Mouse (Mus musculus): ENCODE measurements around the gene Tfcp2.

The Tfcp2 gene

DNA sequence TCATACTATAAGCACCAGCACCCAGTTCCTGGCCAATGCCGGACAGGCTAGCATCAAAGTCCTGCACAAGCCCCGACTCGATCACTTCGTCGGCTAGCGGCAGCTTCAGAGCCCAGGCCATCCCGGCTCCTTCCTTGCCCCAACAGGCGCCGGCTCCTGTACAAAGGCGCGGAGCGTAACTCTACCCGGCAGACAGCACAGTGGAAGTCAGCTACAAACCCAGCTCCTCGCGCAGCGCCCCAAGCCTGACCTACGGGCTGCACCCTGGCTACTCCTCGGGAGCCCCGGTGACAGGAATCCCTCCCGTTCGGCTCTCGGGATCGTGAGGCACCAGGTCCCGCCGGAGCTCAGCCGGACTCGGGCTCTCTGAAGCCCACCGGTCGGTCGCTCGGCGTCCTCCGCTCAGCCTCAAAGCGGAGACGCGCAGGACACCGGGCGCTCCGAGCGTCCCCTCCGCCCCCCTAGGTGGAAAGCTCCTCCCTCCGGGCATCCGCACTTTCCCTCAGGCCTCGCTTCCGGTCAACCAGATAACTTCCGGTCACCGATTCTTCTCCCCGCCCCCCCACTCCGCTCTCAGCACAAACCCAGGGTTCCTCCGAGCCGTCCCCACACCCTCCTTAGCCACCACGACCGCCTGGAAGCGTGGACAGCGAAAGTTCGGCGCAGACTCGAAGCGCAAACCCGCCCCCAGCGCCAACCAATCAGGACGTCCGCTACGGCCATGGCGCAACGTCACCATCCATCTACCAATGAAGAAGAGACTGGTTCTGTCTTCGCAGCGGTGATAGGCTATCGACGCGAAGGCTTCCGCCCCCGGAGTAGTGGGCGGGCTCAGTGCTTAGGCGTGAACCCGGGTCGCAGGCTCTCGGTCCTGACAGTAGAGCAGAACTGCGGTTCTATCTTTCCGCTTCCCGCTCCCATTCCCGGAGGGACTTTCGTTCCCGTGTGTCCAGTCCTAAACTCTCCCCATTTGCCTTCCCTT lies at the start of gene Tfcp2:
TSS of gene Tfcp2 (minus strand) at position 683 of the 982 bp plus-strand sequence.
- DNase-seq (ENCODE audit: low read depth, low spot score) = peak; percentile 96

DNA sequence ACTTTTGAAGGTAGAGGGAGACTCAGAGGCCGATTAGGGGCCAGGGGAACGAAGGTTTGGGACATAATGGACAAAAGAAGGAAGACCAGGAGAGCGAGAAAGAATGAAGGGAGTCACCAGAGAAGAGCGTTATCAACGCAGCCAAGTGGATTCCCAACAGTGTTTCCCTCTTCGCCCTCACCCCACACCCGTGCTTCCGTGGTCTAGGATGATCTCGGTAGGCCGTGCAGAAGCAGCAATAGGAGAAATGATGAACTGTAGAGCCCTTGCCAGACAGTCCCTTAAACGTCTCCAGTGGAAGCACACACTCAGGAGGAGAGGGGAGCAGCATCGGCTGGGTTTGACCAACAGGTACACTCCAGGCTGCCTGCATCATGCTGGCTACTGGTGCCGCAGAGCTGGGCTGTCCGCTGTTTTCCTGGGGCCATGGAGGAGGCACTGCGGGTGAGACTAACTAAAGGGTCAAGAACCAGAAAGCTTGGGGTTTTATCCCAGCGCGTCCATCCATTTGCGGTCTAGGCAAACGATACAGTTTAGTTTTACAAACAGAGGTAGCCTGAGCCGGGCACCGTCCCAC lies 49.0 kb upstream of the Tfcp2 start:
- no peak for DNase-seq (ENCODE audit: low read depth, low spot score)

DNA sequence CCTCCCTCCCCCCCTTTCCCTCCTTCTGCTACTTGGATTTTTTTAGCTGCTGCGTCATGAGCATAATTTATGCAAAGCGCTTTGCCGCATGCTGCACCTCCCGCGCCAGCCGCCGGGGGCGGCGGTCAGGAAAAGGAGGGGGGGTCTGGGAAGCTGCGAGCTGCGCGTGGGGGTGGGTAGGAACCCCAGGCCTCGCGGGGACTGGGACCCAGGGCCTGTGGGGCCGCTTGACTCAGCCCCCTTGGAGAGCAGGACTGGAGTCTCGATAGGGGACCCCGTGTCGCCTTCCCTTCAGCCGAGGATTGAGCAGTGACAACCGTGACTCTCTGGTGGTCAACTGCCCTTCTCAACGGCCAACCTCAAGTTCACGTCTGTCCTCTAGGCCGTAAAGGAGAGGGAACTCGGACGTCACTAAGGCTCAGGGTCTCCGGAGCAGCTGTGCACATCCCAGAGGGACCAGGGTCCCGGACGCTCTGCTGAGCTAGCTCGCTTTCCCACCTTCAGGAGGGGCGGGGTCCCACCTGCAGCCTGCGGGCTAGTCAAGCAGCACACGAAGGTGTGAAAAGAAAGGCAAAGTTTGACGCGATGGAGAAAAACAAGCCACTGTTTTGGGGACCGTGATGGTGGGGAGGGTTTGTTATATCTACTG lies 48.4 kb upstream of the Tfcp2 start:
- peak; percentile 91 for DNase-seq (ENCODE audit: low read depth, low spot score)

DNA sequence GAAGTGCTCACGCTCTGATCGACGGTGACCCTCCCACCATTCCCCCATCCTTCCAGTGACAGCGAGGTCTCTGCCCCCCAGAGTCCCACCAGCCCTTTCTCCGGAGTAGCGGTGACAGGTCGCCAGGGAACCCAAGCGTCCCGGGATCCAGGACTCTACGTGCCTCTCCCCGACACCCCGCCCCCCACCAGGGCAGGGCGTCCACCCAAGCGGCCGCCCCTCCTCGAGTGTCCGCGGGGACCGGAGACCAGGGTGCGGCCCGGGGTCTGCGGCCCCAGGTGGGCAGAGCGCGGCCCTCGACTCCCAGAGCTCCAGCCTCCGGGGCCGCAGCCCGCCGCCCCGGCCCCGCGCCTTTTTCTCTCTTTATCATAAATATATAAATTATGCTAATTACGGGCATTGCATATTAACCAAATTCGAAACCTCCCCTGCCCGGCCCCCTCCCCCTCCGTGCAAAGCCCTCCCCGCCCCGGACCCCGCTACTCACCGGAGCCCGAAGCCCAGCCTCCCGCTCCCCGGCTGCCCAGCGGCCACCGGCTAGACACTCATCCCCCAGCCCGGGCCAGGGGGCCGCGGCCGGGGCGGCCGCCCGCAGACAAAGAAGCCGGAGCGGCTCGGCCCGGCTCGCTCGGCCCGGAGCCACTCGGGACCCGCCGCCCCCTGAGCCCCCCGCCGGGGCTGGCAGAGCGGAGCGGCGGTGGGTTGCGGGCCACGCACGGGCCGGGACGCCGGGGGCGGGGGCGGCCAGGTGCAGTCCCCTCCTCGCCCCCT lies 47.7 kb upstream of the Tfcp2 start, which contains the start of gene Pou6f1:
TSS of gene Pou6f1 (minus strand) at position 709 of the 771 bp plus-strand sequence.
- DNase-seq (ENCODE audit: low read depth, low spot score) = peak; percentile 46

DNA sequence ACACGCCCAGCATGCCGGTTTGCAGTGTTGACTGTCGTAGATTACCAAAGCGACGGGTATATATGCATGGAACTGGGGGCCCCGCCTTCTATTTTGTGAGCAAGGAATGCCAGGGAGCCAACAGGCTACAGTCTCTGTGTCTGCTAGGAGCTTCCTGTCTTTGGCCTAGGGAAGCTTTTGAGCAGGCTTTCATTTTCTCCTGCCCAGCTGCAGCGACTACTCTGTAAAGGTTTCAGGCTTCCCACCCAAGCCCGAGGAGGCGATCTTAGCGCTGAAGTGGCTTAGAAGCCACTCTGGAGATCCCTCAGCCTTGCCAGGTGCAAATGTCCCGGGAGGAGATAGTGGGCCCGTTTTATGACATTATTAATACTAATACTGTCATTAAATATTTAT lies 47.1 kb upstream of the Tfcp2 start:
- no peak for DNase-seq (ENCODE audit: low read depth, low spot score)

DNA sequence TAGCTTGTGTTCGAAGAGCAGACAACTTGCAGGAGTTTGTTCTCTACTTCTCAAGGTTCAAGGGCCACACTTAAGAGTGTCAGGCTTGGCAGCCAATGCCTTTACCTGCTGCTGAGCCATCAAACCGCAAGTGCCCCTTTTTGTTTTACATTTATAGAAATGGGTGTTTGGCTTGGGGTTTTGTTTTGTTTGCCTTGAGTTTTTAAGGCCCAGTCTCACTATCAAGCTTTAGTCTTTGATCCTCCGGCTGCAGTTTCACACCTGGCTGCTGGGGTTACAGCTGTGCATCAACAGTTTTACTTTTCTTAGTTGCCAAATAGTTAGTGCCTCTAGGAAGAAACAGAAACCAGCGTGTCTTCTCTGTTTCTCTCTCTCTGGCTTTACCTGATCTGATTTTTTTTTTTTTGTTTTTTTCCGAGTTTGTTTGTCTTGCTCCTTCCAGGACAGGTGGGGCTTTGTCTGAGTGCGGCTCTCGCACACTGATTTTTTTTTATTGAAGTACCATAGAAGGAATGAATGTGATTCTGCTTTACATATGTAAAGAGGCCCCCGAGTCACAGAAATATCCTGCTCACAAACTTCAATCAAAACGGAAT lies 46.6 kb upstream of the Tfcp2 start:
- peak; percentile 83 for DNase-seq (ENCODE audit: low read depth, low spot score)

DNA sequence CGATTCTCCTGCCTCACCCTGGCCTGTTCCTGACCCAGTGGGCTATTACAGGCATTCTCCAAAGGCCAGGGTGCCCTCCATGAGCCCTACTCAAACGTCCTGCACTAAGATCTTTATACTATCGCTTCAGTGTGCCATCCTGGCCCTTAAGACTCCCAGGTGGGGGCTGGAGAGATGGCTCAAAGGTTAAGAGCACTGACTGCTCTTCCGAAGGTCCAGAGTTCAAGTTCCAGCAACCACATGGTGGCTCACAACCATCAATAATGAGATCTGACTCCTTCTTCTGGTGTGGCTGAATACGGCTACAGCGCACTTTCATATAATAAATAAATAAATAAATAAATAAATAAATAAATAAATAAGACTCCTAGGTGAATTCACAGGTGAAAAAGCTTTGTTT lies 41.0 kb upstream of the Tfcp2 start:
- no peak for DNase-seq (ENCODE audit: low read depth, low spot score)

DNA sequence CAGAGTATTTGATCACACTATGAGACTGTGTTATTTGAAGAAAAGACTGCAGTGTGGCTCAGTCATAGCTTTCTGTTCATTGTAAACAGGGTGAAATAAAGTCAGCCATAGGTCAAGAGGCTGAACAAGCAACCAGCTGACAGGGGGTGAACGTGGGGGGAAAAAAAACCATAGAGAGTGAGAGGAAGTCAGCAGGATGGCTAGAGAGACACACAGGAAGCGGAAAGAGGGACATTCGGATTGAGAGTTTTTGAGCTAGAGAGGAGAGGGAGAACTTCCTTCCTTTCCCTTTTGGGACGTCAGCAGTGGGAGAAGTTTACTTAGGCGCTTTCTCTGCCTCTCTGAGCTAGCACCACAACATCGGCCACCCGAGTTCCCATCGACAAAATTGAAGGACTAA lies 38.6 kb upstream of the Tfcp2 start:
- DNase-seq (ENCODE audit: low read depth, low spot score) = no peak

DNA sequence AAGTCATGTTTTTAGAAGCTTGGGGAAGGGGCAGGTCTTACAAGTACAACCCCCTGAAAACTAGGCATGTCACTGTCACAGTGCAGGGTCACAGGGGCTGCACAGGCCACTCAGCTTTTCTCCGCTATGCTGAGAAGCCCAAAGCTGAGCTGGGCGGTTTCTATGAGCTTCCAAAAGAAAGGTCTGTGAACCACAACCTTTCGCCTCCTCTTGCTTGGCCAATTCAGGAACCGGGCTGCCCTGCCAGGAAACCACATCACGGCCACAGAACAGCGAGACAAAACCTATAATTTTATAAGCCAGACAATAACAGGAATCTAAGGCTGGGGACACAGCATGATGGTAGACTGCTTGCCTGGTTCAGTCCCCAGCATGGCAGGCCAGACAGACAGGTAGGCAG lies 36.5 kb upstream of the Tfcp2 start:
- no peak for DNase-seq (ENCODE audit: low read depth, low spot score)

DNA sequence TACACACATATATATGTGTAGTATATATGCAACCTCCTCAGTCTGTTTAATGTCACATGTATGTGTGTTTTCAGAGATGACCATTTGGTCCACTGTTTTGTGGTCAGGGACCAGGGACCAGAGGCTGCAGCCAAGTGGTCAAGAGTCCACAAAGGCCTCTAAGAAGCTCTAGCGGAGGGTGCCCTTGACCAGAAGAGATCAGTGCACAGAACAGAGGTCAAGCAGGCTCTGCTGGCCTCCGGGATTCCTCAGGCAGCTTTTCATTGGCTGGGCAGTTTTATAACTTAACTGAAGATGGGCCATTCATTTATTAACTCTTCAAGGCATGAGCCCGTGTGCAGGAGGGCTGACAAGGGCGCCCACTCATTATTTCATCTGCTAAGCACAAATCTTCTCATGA lies 35.4 kb upstream of the Tfcp2 start:
- no peak for DNase-seq (ENCODE audit: low read depth, low spot score)

DNA sequence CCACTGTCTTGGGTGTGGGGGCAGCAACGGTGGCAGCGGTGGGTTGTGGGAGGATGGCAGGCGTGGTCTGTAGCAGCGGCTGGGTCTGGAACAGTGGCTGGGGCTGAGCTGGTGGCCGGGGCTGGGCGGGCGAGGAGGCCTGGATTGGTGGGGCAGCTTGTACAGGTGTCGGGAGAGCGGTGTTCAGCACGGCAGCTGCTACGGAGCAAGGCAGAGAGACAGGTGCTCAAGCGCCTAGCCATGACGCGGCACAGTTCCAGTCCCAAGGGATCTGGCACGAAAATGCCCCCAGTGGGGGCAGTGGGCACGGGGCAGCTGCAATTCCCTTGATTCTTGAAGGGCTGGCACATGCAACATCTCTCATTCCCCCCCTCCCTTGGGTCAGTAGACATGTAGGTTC lies 34.1 kb upstream of the Tfcp2 start:
- no peak for DNase-seq (ENCODE audit: low read depth, low spot score)

DNA sequence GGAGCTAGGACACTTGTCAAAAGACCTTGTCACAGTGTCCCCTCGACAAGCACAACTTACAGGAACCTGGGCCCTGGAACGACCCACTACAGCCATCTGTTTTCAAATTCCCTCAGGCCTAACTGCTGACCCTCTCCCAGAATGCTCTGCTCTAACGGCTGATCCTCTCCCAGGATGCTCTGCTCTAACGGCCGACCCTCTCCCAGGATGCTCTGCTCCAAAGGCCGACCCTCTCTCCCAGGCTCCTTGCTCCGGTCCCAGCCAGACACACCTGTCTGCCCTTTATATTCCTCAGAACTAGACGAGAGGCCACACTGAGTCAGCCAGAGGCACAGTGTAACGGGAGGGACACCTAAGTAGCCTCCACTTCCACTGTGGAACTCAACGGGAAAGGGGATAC lies 28.3 kb upstream of the Tfcp2 start:
- no peak for DNase-seq (ENCODE audit: low read depth, low spot score)

DNA sequence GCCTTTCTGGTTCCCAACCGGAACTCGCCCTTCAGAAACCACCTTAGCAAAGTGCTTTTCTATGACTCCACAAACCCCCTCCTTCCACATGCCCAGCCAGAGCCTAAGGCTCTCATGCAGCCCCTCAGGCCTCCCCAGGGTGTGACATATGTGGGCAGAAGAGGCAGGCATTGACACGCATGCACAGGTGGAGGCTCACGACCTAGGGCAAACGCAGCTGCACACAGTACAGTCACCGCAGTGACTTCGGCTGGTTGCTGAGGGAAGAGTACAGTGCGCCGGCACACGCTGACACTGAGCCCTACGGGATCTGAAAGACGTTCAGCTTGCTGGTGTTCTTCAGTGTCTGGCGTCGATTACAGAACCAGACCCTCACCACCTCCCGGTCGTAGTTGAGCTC lies 26.2 kb upstream of the Tfcp2 start:
- DNase-seq (ENCODE audit: low read depth, low spot score) = no peak

DNA sequence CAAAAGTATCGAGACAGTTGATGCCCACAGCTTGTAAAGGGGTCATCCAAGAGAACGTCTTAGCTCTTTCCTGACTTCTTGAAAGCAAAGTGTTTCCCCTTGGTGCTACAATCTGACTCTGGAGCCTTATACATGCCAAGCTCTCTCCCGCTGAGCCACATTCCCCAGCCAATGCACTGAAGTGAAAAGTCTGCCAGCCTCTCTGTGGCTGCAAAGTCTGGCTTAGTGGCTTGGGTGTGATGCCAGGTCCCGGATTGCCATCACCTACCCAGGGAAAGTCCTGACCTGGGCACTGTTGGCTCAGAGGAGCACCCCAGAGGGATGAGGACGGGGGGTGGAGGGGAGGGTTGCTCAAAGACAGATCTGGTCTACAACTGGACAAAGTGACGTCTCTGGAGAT lies 25.0 kb upstream of the Tfcp2 start:
- DNase-seq (ENCODE audit: low read depth, low spot score) = no peak

DNA sequence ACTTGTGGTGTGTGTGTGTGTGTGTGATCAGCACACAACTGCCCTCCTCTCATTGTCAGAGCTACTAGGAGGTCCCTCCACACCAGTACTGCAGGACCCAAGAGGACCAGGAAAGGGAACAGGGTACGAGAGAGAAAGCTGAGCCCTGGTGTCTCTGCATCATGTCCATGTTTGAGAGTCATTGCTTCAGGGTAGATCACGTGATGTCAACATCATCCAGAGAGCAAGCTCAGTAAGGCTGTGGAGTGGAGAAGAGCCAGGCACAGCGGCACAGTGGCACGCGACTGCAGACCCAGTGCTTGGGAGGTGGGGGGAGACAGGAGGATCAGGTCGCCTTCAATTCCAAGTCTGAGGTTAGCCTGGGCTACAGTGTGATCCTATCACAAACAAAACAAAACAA lies 24.6 kb upstream of the Tfcp2 start:
- no peak for DNase-seq (ENCODE audit: low read depth, low spot score)

DNA sequence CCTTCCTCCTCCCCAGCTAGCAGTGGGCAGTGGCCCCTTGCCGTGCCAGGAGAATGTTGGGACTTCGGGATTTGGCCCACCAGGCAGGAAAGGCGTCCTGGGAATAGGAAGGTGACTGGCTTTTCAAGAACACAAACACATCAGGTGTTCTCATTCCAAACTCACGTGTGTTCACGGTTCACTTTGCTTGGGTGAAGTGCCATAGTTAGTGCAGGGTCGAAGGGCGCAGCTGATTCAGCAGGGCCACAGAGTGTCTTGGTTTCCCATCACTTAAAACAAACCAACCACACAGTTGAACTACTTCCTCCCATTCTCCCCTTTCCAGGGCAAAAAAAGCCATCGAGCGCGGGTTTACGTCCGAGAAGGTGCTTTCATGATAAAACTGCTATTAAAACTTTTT lies 23.6 kb upstream of the Tfcp2 start:
- DNase-seq (ENCODE audit: low read depth, low spot score) = no peak

DNA sequence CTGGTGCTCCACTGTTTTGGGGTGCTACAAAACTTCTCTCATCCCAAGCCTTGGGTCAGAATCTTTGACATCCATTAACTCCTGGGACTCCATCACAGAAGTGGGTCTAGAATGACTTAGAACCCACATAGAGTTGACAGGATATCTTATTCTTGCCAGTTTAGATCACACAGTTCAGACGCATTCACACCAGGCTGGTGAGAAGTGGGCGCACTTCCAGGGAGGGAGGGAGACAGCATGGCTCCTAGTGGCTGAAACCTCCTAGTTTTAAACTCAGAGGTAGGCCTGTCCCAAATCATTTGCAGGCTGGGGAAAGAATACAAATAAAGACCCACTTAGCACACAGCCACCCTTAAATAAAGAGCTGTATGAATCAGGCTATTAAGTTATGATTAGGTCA lies 22.6 kb upstream of the Tfcp2 start:
- DNase-seq (ENCODE audit: low read depth, low spot score) = no peak

DNA sequence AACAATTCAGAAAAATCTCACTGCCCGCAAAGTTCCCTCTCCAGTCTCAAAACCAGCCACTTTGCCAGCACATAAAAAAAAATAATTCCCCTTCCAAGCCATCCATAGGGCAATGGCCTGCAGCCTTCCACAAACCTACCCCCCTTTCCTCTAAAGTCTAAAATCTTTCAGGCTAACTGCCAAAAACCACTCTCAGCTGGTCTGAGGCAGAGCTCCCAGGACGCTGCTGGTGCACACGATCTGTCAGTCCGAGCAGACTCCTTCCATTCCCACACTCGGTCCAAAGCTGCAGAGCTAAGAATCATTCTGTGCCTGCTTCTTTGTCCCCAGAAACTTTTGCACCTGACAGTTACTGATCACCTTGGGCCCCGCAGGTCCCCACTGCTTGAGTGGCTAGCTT lies 22.1 kb upstream of the Tfcp2 start:
- DNase-seq (ENCODE audit: low read depth, low spot score) = no peak

DNA sequence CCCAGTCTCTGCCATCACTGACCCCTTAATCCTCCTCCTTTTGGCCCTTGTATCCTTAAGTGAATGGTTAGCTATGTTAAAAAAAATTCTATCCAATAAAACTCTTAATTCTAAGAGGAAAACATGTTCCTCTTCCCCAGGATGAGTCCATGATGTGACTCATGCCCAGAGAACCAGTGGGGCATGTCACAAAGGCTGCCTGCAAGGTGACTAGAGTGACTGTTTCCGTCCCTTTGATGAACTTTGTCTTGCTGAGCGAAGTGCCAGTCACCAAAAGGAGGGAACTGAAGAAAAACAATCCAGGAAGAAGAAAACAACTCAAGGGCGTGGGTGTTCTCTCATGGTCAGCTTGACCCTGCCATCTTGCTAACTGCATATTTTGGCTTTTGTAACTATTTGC lies 17.4 kb upstream of the Tfcp2 start:
- DNase-seq (ENCODE audit: low read depth, low spot score) = no peak

DNA sequence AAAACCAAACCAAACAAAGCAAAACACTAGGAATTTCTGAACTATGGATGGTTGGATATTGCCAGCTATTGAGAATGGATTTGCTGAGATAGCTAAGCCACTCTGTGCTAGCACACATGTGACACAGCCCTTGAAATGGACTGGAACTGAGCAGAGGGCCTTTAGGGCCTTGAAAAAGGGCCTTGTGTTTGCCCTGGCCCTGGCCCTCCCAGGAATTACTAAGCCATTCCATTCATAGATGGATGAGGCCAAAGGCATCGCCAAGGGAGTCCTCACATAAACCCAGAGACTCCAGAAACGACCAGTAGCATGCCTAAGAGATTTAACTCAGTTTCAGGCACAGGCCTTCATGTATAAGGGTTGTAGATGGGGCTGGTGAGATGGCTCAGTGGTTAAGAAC lies 14.7 kb upstream of the Tfcp2 start:
- no peak for DNase-seq (ENCODE audit: low read depth, low spot score)

DNA sequence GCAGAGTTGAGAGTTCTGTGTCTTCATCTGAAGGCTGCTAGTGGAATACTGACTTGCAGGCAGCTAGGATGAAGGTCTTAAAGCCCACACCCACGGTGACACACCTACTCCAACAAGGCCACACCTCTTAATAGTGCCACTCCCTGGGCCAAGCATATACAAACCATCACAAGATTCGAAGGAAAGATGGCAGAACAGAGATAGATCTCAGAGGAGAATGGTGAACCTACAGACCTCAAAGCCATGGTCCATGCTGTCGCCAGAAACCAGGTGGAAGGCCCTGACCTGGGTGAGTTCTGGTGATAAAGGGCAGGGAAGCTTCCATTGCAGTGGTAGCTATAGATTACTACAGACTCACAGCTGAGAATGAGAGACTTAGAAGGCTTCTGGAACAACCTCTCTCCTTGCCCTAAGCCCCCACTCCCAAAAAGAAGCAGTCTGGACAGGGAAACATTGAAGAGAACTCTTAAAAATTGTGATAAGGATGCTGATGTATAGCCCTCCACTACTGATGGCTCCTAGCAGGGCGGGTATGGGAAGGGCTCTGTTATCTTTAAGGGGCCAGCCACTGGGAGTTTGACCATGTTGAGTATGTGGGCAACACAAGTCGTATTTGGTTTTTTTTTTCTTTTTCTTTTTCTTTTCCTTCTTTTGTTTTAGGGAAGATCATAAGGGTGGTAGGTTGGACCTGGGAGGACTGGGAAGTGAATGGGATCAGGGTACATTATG lies 6.1 kb upstream of the Tfcp2 start:
- DNase-seq (ENCODE audit: low read depth, low spot score) = no peak
